Mouse (Mus musculus): Measurements from ENCODE around the gene Bnc2. TPM values are rescaled to one million over a fixed set of nuclear protein-coding genes. Genes with fewer than 3 reads are reported as not detected.

Bnc2 gene
- polyA plus RNA-seq, 1 experiment from 2014 or later = 1.1 TPM

- DNase-seq (ENCODE audit: low spot score) = no peak
Measured at GRCm38 (mm10) chr4:84324371-84324770, 350.7 kb downstream of the Bnc2 start.

GRCm38 (mm10) chr4:84321598-84321997, 353.5 kb downstream of the Bnc2 start:
- no peak for DNase-seq (ENCODE audit: low spot score)

- DNase-seq (ENCODE audit: low spot score) = no peak
Measured at GRCm38 (mm10) chr4:84317421-84317820, 357.7 kb downstream of the Bnc2 start.

GRCm38 (mm10) chr4:84311371-84311770, 363.7 kb downstream of the Bnc2 start:
- DNase-seq (ENCODE audit: low spot score) = no peak

- DNase-seq (ENCODE audit: low spot score) = no peak
Measured at GRCm38 (mm10) chr4:84310851-84311250, 364.2 kb downstream of the Bnc2 start.

GRCm38 (mm10) chr4:84308226-84308862, 366.7 kb downstream of the Bnc2 start:
- DNase-seq (ENCODE audit: low spot score) = no peak

- no peak for DNase-seq (ENCODE audit: low spot score)
Measured at GRCm38 (mm10) chr4:84306928-84307606, 368.0 kb downstream of the Bnc2 start.

- no peak for DNase-seq (ENCODE audit: low spot score)
Measured at GRCm38 (mm10) chr4:84302949-84303348, 372.1 kb downstream of the Bnc2 start.

- DNase-seq (ENCODE audit: low spot score) = no peak
Measured at GRCm38 (mm10) chr4:84285153-84285552, 389.9 kb downstream of the Bnc2 start.

- DNase-seq (ENCODE audit: low spot score) = no peak
Measured at GRCm38 (mm10) chr4:84282651-84283050, 392.4 kb downstream of the Bnc2 start.

- no peak for DNase-seq (ENCODE audit: low spot score)
Measured at GRCm38 (mm10) chr4:84278156-84278555, 396.9 kb downstream of the Bnc2 start.

- no peak for DNase-seq (ENCODE audit: low spot score)
Measured at GRCm38 (mm10) chr4:84276081-84276480, 399.0 kb downstream of the Bnc2 start.

GRCm38 (mm10) chr4:84274158-84274557, 400.9 kb downstream of the Bnc2 start:
- no peak for DNase-seq (ENCODE audit: low spot score)

- DNase-seq (ENCODE audit: low spot score) = no peak
Measured at GRCm38 (mm10) chr4:84272867-84273266, 402.2 kb downstream of the Bnc2 start.

GRCm38 (mm10) chr4:84269845-84270244, 405.2 kb downstream of the Bnc2 start:
- DNase-seq (ENCODE audit: low spot score) = no peak

- DNase-seq (ENCODE audit: low spot score) = no peak
Measured at GRCm38 (mm10) chr4:84247356-84247755, 427.7 kb downstream of the Bnc2 start.

- DNase-seq (ENCODE audit: low spot score) = no peak
Measured at GRCm38 (mm10) chr4:84232346-84232745, 442.7 kb downstream of the Bnc2 start.

- no peak for DNase-seq (ENCODE audit: low spot score)
Measured at GRCm38 (mm10) chr4:84231251-84231650, 443.8 kb downstream of the Bnc2 start.

GRCm38 (mm10) chr4:84229189-84229960, 445.7 kb downstream of the Bnc2 start:
- no peak for DNase-seq (ENCODE audit: low spot score)

GRCm38 (mm10) chr4:84228551-84228950, 446.5 kb downstream of the Bnc2 start:
- no peak for DNase-seq (ENCODE audit: low spot score)
